18 mouse cellular contexts compared by ENCODE assay signal in the genomic region with DNA sequence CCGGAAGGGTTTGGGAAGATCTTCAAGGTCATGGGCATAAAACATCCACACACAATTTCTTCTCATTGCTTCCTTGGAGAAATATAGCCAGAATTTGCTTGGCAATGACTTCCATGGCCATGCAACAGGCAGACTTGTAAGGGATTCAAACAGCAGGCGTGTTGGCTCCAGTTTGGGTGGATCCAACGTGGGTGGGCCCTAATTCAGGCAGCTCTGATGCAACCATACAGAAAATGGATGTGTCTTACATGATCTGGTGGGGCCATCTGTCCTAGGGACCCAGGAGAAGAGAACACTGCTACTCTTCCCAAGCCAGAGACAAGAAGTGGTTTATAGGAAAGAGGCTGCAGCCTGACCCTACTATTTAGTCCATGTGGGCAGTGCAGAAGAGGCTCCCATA.
A peak's percentile ranks its signal among the peaks of the same experiment; 100 is the strongest.
DNase-seq lines count a peak whose midpoint lies in the region; ATAC-seq lines count a peak whose summit lies in the region.
"Had no signal": no experiment of that assay in that cellular context is flagged by ENCODE, and none has a peak within 500 bp of the region (broad histone marks: within the 10 kb centered on the region; RNA-seq: fewer than 3 reads in every experiment).

No protein-coding gene starts in this region.

- no peaks in the 10 kb centered on the region for H3K9me3 ChIP-seq in forebrain, embryonic 11.5 days (ENCODE audit: control insufficient read depth, low read length)
- H3K9me3 ChIP-seq in forebrain, embryonic 15.5 days: no peaks in the 10 kb centered on the region
- H3K9me3 ChIP-seq: forebrain, embryonic 12.5 days; heart, embryonic 10.5 days; limb, embryonic 15.5 days; megakaryocyte, embryonic 14.5 days had no signal

- H3K36me3 ChIP-seq in forebrain, embryonic 11.5 days (ENCODE audit: control insufficient read depth, insufficient read depth, low read length): no peaks in the 10 kb centered on the region
- no peaks in the 10 kb centered on the region for H3K36me3 ChIP-seq in forebrain, embryonic 15.5 days
- H3K36me3 ChIP-seq: forebrain, embryonic 12.5 days; heart, embryonic 10.5 days; limb, embryonic 15.5 days had no signal

- WGBS in forebrain, embryonic 11.5 days: 84% methylated on average over 3 of the region's 3 CpGs
- 80% methylated on average over 3 of the region's 3 CpGs for WGBS in forebrain, embryonic 15.5 days

- H3K4me2 ChIP-seq in forebrain, embryonic 11.5 days (ENCODE audit: low read depth, low read length, severe bottlenecking): no peak overlapping the region
- no peak overlapping the region for H3K4me2 ChIP-seq in forebrain, embryonic 15.5 days (replicated peaks)
- H3K4me2 ChIP-seq: forebrain, embryonic 12.5 days; limb, embryonic 15.5 days; lung, embryonic 14.5 days had no signal

- no peak for ATAC-seq in forebrain, embryonic 11.5 days (replicated peaks; ENCODE audit: low FRiP score)
- no peak for ATAC-seq in forebrain, embryonic 15.5 days (replicated peaks)
- ATAC-seq: intestine, embryonic 16.5 days; Patski had no signal

- no peak overlapping the region for H3K27ac ChIP-seq in forebrain, embryonic 11.5 days (ENCODE audit: low read depth, low read length)
- no peak overlapping the region for H3K27ac ChIP-seq in forebrain, embryonic 15.5 days (replicated peaks)
- H3K27ac ChIP-seq: forebrain, embryonic 12.5 days; heart, embryonic 10.5 days; limb, embryonic 15.5 days had no signal

- H3K4me3 ChIP-seq in forebrain, embryonic 11.5 days (ENCODE audit: low read depth, low read length): no peak overlapping the region
- H3K4me3 ChIP-seq in forebrain, embryonic 15.5 days: no peak overlapping the region
- H3K4me3 ChIP-seq: forebrain, embryonic 12.5 days; heart, embryonic 10.5 days; limb, embryonic 15.5 days had no signal

- no peaks in the 10 kb centered on the region for H3K27me3 ChIP-seq in forebrain, embryonic 11.5 days (ENCODE audit: control insufficient read depth, insufficient read depth, low read length)
- H3K27me3 ChIP-seq in forebrain, embryonic 15.5 days: no peaks in the 10 kb centered on the region
- H3K27me3 ChIP-seq: forebrain, embryonic 12.5 days; limb, embryonic 15.5 days; megakaryocyte, embryonic 14.5 days; Patski had no signal

- no peak overlapping the region for H3K9ac ChIP-seq in forebrain, embryonic 11.5 days (ENCODE audit: low read length)
- H3K9ac ChIP-seq in forebrain, embryonic 15.5 days (replicated peaks): no peak overlapping the region
- H3K9ac ChIP-seq: forebrain, embryonic 12.5 days; limb, embryonic 15.5 days; lung, embryonic 14.5 days had no signal

- peak; percentile 41 for DNase-seq in forebrain, embryonic 11.5 days (ENCODE audit: low spot score)
- DNase-seq in layer of hippocampus, adult 11-12 months (ENCODE audit: low spot score): peak; percentile 72
- peak; percentile 51 to 70 for DNase-seq in left cerebral cortex, adult 18-20 months (ENCODE audit: low spot score in 2 of 2)
- DNase-seq in right cerebral cortex, postnatal 14 days: peak; percentile 33
- DNase-seq in embryo, embryonic 10 days (ENCODE audit: low spot score): no peak
- no peak for DNase-seq in cerebellum, adult 11 months
- DNase-seq in adrenal gland, postnatal 36 days: no peak
- DNase-seq: gastrocnemius, postnatal 10 days; kidney, postnatal 36 days; lung, embryonic 14.5 days; thymus, postnatal 36 days had no signal

- H3K4me1 ChIP-seq in forebrain, embryonic 11.5 days (replicated peaks; ENCODE audit: control insufficient read depth, insufficient read depth, low read length): no peaks in the 10 kb centered on the region
- H3K4me1 ChIP-seq in forebrain, embryonic 15.5 days: 0 out of 2 replicates have a peak, but pooled peaks cover 7% of the 10 kb centered on the region
- H3K4me1 ChIP-seq: heart, embryonic 10.5 days; megakaryocyte, embryonic 14.5 days had no signal

Comparison
In these comparisons a context has a peak if more than half of its experiments do, and no peak if none do; other contexts are left out.
1. DNase-seq: peak in forebrain, embryonic 11.5 days (single experiment), layer of hippocampus, adult 11-12 months (single experiment), left cerebral cortex, adult 18-20 months (2 of 2) and right cerebral cortex, postnatal 14 days (single experiment); none in embryo, embryonic 10 days (single experiment), cerebellum, adult 11 months (single experiment) and adrenal gland, postnatal 36 days (0 of 2).